Mouse (Mus musculus) lung, postnatal 0 days (tissue): ENCODE measurements at regions not wholly inside any gene's neighbourhood (a gene's known extent, or its start where the extent isn't known, plus 50 kb on each side); places are given as distances from the start of the nearest gene placed in this dataset.

Source experiments
- CTCF ChIP-seq: IDR thresholded peaks from 2 replicates; pipeline ENCODE4 v1.5.1; 2016; ENCODE audit warnings: antibody characterized with exemption, mild to moderate bottlenecking
- EP300 ChIP-seq: IDR thresholded peaks from 2 replicates; pipeline ENCODE4 v1.6.1; 2016; ENCODE audit warnings: antibody characterized with exemption, mild to moderate bottlenecking, control low read depth

DNA sequence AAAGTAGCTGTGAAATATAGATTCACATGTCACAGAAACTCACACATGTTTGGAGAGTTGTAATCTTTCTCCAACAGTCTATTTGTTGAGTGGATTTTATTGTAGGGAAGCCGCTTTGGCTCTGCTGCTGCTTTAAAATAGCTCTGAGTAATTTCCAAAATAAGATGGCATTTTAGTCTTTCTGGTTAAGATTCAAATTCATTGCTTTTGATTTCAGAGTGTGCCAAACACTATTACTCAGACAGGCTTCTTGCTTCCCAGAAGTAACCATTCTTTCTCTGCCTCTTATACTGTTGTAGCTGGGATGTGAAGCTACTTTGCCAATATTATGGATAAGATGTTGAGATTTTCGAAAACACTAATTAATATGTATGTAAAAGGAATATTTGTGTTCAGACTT is 134.6 kb upstream of the Sdr16c6 start:
- TF ChIP-seq EP300 (no peak), CTCF (no peak)
